Mouse (Mus musculus) liver, embryonic 14.5 days (tissue): ENCODE data around the gene Tnip2.

Experiments used
- CTCF ChIP-seq: IDR thresholded peaks from 2 replicates; pipeline ENCODE4 v1.5.1; 2016; ENCODE audit warnings: antibody characterized with exemption, low read depth, control low read depth
- EP300 ChIP-seq: IDR thresholded peaks from 2 replicates; pipeline ENCODE4 v1.6.1; 2016; ENCODE audit warnings: antibody characterized with exemption, low read depth

- TF ChIP-seq CTCF (no peak), EP300 (no peak)
Measured at GRCm38 (mm10) chr5:34533066-34533465, 19.3 kb upstream of the Tnip2 start.
